Mouse (Mus musculus) spleen, postnatal 14 days (tissue): ENCODE results near the gene Psma5.
A peak's percentile ranks its signal among the peaks of the same experiment; 100 is the strongest.
"Not testable (repeated sequence)": the region's sequence is repeated elsewhere in the genome, so short reads cannot be mapped to it uniquely, and the experiment has no call there.

Source experiments
- DNase-seq, 2 experiments: peaks; one replicate each; pipeline ENCODE4 v3.0.0; 2021 to 2022; ENCODE audit warnings: low spot score in 2 of 2

Gene Psma5

DNA sequence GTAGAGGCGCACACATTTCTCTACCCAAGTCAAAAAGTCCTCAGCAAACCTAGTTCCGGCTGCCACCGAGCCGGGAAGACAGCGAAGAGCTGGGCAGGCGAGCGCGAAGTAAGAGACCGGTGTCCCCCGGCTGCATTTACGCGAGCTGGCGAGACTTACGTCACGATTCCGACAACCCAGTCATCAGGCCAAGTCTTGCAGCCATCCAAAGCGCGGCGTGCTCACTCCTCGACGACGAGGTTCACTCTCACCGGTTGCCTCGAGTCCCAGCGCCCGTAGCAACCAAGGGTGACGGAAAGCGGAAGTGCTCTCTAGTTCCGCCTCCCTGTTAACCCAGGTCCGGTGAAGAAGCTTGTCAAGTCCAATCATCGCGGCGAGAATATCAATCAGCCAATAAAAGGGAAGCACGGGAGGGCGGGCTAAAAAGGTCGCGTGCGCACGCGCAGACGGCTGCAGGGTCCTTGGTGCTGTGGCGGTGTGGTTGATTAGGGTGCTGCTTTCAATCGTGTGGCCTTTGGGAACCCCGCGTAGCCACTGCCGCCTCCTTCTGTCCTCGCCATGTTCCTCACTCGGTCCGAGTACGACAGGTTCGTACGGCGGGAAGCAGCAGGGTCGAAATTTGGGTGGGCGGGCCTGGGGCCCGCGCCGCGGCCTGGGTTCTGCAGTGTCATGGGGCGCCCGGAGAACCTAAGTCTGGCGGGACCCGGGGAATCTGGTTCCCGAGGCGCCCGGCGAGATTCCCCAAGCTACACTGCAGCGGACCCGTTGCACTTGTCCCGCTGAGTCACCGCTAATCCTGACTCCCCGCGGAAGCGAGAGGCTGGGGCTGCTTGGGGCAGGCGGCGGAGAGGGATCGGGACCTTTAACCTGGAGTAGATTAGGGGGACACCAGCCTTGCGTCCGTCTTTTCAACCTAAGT is at the start of gene Psma5:
TSS of gene Psma5 (plus strand) at position 208 of the 919 bp plus-strand sequence.
- peak; percentile 87 to 92 for DNase-seq

DNA sequence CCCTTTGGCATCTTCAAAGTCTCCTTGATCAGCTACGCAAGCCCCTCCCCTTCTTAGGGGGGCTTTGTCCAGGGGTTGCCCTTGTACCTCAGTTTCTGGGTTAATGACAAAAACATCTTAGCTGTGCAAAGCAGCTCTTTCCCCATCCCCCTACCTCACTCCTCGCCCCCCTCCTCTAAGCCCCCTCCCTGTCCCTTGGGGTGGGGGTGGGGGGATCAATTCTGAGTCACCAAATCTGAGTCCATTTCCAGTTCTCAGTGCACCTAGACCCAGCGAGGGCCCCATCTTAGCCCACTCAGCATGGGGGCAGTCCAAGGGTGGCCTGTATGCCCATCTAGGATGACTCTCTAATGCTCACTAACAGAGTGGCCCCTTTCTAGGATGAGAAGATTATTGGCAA is 47.7 kb upstream of the Psma5 start:
- no peak for DNase-seq

DNA sequence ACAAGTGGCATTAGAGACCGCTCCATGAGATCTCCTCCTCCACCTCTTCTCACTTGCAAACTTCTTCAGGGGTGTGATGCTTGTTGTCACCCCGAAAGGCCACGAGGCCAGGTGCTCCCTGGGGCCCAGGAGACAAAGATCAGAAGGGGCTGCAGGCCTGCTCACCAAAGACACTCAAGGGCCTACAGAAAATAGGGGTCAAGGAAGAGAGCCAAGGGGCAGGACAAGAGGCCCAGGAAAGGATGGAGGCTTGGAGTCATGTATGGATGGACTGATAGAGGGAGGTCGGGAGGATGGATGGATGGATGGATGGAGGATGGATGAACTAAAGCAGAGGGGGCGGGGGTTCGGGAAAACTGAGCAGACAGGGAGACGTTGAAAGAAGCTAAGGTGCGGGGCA is 47.2 kb upstream of the Psma5 start:
- no peak for DNase-seq

DNA sequence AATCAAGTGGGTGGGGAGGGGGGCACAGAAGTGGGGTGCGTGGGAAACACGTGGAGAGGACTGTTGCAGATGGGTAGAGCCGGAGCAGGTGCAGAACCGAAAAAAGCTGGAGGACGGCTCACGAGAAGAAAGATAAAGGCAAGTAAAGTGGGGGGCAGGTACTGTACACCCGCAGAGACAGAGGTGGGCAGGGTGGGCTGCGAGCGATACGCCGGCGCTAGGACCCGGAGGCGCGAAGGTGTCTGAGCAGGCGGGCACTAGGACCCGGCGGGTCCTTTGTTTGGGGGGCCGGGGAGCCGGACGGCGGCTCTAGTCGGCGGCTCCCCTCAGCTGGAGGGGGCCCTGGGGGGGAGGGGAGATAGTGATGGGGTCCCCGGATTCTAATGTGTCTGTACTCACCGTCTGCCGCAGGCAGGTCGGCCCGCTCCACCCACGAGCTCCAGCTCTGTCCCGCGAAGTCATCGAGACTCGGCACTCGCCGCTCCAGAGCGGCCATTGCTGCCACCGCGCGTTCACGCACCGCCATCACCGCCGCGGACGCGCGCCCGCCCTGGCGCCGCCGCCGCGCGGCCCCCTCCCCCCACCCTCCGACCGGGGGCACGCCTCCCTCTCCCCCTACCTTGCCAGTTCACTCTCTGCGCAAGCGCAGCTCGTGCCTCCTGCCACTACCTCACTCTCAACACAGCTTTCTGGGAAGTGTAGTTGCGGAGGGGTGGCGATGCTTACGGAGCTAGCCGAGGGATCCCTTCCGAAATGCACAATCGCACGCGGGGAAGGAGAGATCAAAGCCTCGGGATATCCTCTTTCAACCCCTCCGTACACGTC is 46.6 kb upstream of the Psma5 start:
- DNase-seq = peak; percentile 75 to 76

DNA sequence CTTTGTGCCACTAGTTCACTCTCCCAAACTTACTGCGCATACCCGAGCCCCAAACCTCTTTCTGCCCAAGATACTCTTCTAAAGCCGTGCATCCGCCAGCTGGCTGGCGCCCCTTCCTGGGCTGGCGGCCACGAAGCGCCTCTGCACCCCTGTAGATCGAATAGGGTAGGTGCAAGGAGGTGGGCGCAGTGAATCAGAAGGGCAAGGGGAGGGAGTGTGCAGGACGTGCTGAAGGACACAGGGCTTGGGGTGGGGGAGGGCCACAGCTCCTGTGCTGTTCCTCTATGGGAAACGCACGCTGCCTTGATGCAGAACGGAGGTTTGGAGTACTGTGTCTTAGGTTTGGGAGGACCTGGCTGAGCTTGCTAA is 46.0 kb upstream of the Psma5 start, which contains the start of gene Atxn7l2:
TSS of gene Atxn7l2 (minus strand) at position 164 of the 369 bp plus-strand sequence.
- DNase-seq = no peak

DNA sequence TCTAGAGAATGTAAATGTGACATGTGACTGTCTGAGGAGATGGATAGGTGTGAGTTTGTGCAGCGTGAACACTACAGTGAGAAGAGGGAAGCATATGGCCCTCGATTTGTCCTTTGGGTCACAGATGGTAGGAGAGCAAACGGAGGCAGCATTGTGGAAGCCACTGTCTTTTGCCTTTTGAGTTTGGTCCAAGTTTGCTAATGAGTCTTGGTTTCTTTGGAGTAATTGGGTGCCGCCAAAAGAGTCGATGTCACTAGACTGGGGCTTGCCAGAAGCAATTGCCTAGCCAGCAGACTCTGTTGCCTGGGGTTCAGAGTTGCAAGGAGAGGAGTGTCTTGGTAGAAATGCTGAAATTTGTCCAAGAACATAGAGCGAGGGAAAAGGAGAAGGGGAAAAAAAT is 44.9 kb upstream of the Psma5 start:
- DNase-seq = no peak

DNA sequence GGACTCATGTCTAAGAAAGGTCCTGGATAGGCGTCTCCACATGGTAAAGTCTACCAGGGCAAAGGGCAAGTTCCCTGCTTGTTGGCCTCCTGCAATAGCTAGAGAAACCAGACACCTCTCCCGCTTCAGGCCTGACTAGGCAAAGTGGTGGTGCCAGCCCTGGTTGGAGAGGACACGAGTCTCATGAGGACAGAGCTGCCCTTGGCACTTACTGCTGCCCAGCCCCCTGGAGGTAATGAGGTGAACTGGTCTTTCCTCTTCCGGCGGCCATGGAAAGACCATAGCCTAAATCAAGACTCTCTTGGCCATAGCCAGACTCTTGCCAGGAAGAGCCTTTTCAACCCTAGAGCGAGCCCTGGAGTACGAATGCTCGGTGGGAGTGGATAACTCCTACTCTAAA is 44.3 kb upstream of the Psma5 start:
- DNase-seq = no peak

DNA sequence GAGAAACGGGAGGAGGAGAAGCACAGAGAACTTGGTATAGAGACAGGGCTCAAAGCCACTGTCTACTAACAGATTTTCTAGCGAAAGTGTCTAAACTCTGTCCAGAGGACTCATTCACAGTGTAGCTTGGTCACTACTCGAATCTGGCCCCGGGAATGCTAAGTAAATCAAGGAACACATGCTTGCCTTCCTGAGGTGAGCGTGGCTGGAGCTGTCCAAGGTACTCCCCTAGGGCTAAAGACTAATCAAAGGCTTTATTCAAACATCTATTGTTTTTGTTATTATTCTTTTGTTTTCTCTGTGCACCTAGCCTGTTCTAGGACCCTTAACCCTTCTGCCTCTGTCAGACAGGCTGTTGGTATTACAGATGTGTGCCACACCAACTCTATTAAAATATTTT is 42.0 kb upstream of the Psma5 start:
- no peak for DNase-seq

DNA sequence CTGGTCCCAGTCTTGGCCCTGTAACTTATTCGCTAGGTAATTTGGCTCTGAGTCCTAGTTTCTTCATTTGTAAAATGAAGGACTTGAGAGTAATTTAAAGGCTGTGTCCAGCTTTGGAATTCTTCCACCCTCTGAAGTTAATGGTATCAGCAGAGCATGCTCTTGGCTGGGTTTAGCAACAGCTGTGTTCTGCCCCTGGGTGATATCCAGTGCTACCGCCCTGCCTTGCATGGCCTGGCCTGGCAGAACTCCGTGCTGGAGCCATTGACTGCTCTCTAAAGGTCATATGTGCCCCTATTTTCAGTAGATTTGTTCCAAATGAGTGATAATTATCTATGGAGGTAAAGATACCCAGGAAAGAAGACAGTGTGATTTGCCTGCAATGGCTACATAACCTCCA is 36.1 kb upstream of the Psma5 start:
- DNase-seq = no peak

DNA sequence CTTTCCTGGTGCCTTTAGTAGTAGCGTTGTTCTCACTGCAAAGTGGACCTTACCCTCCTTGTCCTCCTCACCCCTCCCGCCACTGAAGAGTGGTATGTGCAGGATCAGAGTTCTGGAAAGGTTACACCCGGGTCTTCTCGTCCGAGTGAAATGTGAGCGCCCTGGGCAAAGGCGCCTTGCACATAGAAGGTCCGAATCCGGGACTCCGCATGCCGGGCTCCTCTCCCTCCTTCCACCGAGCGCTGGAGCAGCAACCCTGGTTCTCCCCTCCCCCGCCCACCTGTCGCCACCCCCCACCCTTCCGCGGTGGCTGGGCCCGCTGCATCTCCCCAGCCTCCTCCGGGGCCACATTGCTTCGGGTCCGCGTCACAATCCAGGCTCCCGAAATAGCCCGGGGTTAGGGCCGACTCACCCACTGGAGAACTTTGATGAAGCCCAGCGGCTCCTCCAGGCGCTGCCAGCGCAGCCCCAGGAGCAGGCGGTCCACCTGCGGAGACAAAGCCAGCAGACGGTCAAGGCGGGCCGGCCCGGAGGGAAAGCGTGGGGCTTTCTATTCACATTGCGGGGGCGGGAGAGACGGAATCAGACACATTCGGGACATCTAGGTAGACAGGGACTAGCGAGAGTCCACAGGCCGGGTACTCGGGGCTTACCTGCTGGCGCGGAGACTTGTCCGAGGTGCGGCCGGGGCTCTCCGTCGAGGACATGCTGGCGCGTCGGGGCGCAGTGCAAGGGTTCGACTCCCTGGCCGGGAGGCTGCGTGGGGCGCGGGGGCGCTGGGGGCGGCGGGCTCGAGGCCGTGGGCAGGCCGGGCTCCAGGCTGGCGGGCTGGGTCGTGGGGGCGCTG is 30.8 kb upstream of the Psma5 start:
- no peak for DNase-seq

DNA sequence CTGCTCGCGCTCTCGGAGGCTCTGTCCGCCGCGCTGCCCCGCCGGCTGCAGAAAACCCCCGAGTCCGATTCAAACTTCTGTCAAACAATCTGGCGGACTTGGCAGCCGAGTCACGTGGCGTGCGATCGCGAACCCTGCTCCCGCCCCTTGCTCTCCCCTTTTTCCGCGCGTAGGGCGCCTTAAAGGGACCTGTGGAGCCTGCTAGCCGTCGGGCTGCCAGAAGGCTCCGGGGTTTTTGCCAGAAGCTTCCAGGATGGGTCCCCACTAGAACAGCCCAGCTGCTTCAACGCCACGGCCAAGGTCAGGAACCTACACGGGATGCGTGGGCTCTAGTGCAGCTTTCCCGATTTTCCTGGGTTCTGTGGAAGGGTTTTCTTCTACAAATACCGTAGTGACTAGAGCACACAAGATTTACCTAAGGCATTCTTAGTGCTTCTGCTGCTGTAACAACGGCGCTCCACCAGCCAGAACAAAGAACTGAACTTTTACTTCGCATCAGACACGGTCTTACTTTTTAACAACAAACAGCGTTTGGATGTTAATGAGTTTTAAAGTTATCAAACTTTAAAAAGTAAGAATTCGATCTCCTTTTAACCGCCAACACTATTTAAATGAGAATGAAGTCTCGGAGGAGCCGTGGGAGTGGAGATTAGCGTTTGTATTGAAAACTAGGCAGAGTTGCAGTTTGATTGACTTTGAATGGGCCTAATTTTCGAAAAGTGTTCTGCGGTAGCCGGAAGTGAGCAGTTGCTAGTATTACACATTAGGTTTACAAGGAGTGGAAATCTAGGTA is 30.0 kb upstream of the Psma5 start, which contains the start of gene Sypl2:
TSS of gene Sypl2 (minus strand) at position 91 of the 793 bp plus-strand sequence.
- DNase-seq = no peak

DNA sequence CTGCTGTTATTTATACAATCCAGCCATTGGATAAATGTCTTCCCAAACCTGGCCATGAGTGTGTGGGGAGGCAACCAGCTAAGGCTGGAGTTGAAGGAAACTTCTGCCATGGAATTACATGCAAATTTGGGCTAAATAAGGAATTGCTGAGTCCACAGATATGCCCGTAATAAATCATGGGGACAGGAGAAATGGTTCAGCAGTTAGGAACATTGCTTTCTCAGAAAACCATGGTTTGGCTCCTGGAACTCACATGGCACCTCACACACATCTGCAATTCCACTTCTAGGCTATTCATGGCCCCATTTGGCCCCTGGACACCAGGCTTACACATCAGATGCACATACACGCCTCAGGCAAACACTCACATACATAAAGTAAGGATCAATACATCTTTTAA is 29.2 kb upstream of the Psma5 start:
- no peak for DNase-seq

DNA sequence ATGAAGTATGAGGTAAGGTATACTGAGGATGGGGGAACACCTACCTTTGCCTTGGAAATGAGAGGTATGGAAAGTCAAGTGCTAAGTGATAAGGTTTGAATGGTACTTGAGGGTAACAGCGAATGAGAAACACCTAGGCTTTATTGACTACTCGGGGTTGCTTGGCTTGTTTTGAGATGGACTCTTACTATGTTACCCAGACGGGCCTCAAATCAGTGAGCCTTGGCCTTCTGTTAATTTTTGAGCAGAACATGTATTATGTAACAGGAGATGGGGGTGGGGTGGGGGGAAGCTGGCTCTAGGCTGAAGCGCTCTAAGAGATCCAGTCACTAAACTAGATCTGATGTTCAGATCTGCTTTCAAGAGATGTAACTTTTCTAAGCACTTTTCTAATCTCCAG is 25.1 kb upstream of the Psma5 start:
- DNase-seq = no peak

DNA sequence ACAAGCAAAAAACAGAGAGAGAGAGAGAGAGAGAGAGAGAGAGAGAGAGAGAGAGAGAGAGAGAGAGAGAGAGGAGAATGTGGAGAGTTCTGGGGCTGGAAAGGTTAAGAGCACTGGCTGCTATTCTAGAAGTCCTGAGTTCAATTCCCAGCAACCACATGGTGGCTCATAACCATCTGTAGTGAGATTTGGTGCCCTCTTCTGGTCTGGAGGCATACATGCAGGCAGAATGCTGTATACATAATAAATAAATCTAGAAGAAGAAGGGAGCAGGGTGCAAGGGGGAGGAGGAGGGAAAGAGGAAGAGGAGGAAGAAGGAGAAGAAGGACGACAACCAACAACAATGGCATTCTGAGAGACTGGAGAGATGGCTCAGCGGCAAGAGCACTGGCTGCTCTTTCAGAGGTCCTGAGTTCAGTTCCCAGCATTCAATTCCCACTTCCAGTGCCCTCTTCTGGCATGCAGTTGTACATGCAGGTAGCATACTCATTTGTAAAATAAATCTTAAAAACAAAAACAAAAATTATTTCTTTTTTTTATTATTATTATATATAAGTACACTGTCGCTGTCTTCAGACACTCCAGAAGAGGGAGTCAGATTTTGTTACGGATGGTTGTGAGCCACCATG is 19.1 kb upstream of the Psma5 start:
- DNase-seq = not testable (repeated sequence)

DNA sequence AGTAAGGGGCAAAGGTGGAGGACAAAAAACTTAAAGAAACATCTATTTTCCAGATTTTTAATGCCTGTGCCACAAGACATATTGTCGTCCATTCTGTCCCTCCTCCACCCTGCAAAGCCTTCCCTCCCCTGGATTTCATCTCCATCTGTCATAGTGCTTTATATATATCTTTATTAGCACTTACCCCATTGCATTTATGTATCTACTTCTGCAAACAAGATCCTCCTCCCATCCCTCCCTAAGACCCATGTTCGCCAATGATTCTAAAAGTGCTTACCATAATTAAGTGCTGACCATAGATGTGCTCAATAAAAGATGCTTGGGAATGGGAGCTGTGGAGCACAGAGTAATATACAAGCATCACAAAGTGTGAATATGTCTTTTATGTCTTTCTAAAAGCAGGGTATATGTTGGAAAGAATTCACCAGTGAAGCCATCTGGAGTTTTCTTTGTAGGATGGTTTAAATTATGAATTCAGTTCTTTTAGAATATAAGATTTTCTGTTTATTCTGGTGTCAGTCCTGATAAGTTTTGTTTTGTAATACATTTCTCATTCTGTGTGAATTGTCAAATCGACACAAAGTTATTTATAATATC is 15.4 kb upstream of the Psma5 start:
- DNase-seq = no peak

DNA sequence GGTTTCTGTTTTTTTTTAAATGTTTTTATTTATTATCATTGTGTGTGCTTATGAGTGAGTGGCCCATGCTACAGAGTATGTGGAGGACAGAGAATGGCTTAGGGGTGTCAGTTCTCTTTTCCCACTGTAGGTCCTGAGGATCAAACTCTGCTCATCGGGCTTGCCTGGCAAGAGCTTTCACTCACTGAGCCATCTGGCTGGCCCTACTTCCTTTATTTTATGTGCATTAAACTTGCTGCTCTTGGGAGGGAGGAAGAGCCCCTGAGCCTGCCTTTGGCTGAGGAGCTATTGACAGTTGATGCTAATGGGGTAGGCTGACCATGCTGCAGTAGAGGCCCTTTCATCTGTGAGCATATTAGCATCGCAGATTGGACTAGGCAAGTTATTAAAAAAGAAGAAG is 9.9 kb upstream of the Psma5 start:
- DNase-seq = no peak

DNA sequence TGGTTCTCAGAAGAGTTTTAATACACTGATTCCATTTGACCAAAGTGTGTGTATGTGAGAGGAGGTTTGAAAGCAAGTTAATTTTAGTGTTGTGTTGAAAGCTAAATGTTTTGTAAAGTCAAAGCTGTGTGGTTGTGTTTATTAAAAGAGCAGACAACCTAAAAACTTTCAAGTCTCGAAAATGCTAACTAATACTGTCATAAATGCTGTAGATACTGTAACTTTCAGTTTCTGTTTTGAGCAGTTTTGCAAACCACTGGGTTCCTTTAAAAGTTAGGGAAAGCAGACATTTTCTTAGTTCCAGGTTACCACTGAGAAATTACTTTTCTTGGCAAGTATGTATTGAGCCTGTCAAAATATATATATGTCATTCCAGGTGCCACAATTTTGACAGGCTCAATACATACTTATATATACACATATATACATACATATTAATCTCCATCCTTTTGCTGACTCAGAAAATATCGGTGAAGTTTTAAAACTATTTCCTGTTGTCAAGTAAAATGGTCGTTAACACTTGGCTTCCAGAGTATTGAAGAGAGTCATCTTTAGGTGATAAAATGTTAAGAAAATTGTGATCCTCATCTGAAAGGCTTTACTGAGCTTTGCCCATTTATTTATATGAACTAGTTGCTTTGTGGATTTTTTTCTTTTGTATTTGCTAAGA is 1.2 kb downstream of the Psma5 start:
- DNase-seq = no peak

DNA sequence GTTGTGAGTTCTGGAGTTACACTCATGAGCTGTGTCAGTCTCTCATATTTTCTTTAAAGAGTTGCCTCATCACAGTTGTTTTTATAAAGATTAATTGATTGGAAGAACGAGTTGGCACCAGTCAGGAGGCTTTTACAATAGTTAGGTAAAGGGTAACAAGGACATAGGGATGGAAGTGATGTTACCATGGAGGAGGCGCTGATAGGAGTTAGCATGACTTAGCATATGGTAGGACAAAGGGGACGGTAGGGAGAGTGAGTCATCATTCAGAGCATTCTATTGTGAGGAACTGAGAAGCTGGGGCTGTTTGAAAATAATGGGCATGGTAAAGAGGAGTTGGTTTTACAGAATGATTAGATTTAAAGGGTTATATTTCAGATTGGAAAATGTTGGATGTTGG is 2.6 kb downstream of the Psma5 start:
- no peak for DNase-seq

DNA sequence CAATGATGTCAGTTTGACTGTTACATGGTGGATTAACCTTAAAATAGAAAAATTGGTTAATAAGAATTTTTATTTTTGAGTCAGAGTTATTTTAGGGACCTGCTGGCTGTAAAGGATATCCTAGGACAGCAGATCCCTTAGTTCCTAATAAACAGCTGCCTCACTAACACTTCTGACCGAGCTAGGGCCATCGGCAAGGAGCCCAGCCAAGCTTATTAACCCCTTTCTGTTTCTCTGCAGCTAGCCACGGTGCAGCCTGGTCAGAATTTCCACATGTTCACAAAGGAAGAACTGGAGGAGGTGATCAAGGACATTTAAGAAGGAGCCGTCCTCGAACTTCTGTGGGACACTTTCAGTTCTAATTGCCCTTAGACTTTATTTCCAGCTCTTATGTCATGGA is 22.8 kb downstream of the Psma5 start:
- DNase-seq = not testable (repeated sequence)
